Mouse (Mus musculus): ENCODE data around the gene Ttll5. TPM values are rescaled to one million over a fixed set of nuclear protein-coding genes. Genes with fewer than 3 reads are reported as not detected.

Gene Ttll5
- 12.1 and 14.2 TPM in 2 replicates for polyA plus RNA-seq (2015; fragmentation: Nextera tagmentation; extraction: Ambion mirVana)

GRCm38 (mm10) chr12:85824438-85825264, at the start of gene Ttll5, which contains the start of gene Erg28:
Gene Ttll5 (plus strand): TSS chr12:85824659.
Gene Erg28 (minus strand): TSS chr12:85824550.
- peak; percentile 99 for ATAC-seq (ENCODE audit: low FRiP score)
- H3K27ac ChIP-seq = peak within 1 kb of the TSS; percentile 94
- H3K4me2 ChIP-seq = peak within 1 kb of the TSS; percentile 87
- H3K4me3 ChIP-seq = peak within 1 kb of the TSS; percentile 80
- H3K4me1 ChIP-seq (replicated peaks) = peaks cover 25% of the 10 kb centered on the region
- H3K9me3 ChIP-seq = no peaks in the 10 kb centered on the region
- H3K9ac ChIP-seq = peak within 1 kb of the TSS; percentile 83
- H3K36me3 ChIP-seq = peaks cover 17% of the 10 kb centered on the region
- no peaks in the 10 kb centered on the region for H3K27me3 ChIP-seq
- under 1% methylated on average over 67 of the region's 67 CpGs for WGBS

DNA sequence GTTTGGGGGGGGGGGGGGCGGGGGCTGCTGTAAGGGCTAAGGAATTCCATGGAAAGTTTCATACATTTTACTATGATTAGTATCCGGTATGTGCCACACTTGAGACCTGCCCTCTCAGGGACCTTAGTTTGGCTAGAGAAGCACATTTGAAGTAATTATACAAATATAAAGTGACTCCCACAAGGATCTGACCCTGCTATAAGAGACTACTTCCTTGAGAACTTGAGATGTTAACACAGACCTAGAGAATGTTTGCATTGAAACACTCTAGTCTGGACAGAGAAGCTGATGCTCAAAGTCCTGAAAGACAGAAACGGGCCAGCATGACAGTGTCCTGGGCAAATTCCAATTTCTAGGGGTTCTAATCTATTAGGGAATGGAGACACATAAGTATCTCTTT, 45.5 kb upstream of the Ttll5 start:
- no peaks in the 10 kb centered on the region for H3K27me3 ChIP-seq

GRCm38 (mm10) chr12:85779707-85780106, 44.8 kb upstream of the Ttll5 start:
- H3K27me3 ChIP-seq = no peaks in the 10 kb centered on the region
- H3K36me3 ChIP-seq = no peaks in the 10 kb centered on the region
- no peak overlapping the region for H3K27ac ChIP-seq
- no peak overlapping the region for H3K4me3 ChIP-seq
- no peak overlapping the region for H3K4me2 ChIP-seq
- no peak overlapping the region for H3K9ac ChIP-seq
- H3K4me1 ChIP-seq (replicated peaks) = no peaks in the 10 kb centered on the region
- no peaks in the 10 kb centered on the region for H3K9me3 ChIP-seq
- WGBS = 96% methylated on average over 5 of the region's 5 CpGs
- no peak for ATAC-seq (ENCODE audit: low FRiP score)

More for the DNA sequence above, 45.5 kb upstream of the Ttll5 start:
- Histone ChIP-seq H3K27ac (no peak overlapping the region), H3K9ac (no peak overlapping the region), H3K4me1 (replicated peaks) (no peaks in the 10 kb centered on the region), H3K36me3 (no peaks in the 10 kb centered on the region), H3K9me3 (no peaks in the 10 kb centered on the region), H3K4me2 (no peak overlapping the region), H3K4me3 (no peak overlapping the region)
- 93% methylated on average over 3 of the region's 3 CpGs for WGBS
- no peak for ATAC-seq (ENCODE audit: low FRiP score)

- ATAC-seq (ENCODE audit: low FRiP score) = no peak
These were observed 42.9 kb upstream of the Ttll5 start for GRCm38 (mm10) chr12:85781606-85782005.

GRCm38 (mm10) chr12:85784916-85785815, 39.3 kb upstream of the Ttll5 start:
- H3K9ac ChIP-seq = no peak overlapping the region
- WGBS = 77% methylated on average over 19 of the region's 19 CpGs
- no peak overlapping the region for H3K27ac ChIP-seq
- H3K4me3 ChIP-seq = no peak overlapping the region
- H3K4me2 ChIP-seq = no peak overlapping the region
- H3K36me3 ChIP-seq = no peaks in the 10 kb centered on the region
- H3K4me1 ChIP-seq (replicated peaks) = no peaks in the 10 kb centered on the region
- no peaks in the 10 kb centered on the region for H3K27me3 ChIP-seq
- no peaks in the 10 kb centered on the region for H3K9me3 ChIP-seq
- no peak for ATAC-seq (ENCODE audit: low FRiP score)

More at GRCm38 (mm10) chr12:85781606-85782005, 42.9 kb upstream of the Ttll5 start:
- H3K36me3 ChIP-seq = no peaks in the 10 kb centered on the region
- no peaks in the 10 kb centered on the region for H3K27me3 ChIP-seq
- no peak overlapping the region for H3K27ac ChIP-seq
- H3K4me2 ChIP-seq = no peak overlapping the region
- no peaks in the 10 kb centered on the region for H3K4me1 ChIP-seq (replicated peaks)
- H3K4me3 ChIP-seq = no peak overlapping the region
- WGBS = 83% methylated on average over 3 of the region's 3 CpGs
- no peak overlapping the region for H3K9ac ChIP-seq
- no peaks in the 10 kb centered on the region for H3K9me3 ChIP-seq

GRCm38 (mm10) chr12:85792158-85792557, 32.3 kb upstream of the Ttll5 start:
- H3K27me3 ChIP-seq = no peaks in the 10 kb centered on the region
- H3K27ac ChIP-seq = no peak overlapping the region
- no peak overlapping the region for H3K4me2 ChIP-seq
- H3K9ac ChIP-seq = no peak overlapping the region
- WGBS = 84% methylated on average over 4 of the region's 4 CpGs
- no peak overlapping the region for H3K4me3 ChIP-seq
- H3K4me1 ChIP-seq (replicated peaks) = no peaks in the 10 kb centered on the region
- no peak for ATAC-seq (ENCODE audit: low FRiP score)
- no peaks in the 10 kb centered on the region for H3K36me3 ChIP-seq
- H3K9me3 ChIP-seq = no peaks in the 10 kb centered on the region

GRCm38 (mm10) chr12:85792821-85793346, 31.6 kb upstream of the Ttll5 start:
- Histone ChIP-seq H3K9me3 (no peaks in the 10 kb centered on the region), H3K27ac (no peak overlapping the region), H3K9ac (no peak overlapping the region), H3K4me1 (replicated peaks) (no peaks in the 10 kb centered on the region), H3K4me3 (no peak overlapping the region), H3K36me3 (no peaks in the 10 kb centered on the region), H3K27me3 (no peaks in the 10 kb centered on the region), H3K4me2 (no peak overlapping the region)
- ATAC-seq (ENCODE audit: low FRiP score) = no peak
- WGBS = 63% methylated on average over 6 of the region's 6 CpGs

DNA sequence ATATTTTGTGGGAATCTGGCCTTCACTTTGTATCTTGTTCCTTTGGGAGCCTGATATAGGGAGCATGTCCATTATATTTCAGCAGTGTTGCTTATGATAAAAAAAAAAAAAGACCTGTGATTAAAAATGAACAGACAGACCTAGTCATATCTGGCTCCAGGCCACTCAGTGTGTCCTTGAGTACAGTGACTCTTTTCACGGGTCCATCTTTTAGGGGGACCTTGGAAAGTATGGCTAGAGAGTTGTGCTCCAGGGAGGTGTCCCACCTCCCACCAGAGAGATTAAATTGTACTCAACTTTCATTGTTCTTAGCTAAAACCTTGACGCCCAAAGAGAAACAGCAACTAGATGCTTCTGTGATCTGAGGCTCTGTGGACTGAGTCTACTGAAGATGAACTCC, 30.4 kb upstream of the Ttll5 start:
- H3K4me3 ChIP-seq = no peak overlapping the region
- no peak overlapping the region for H3K4me2 ChIP-seq
- no peaks in the 10 kb centered on the region for H3K27me3 ChIP-seq
- H3K27ac ChIP-seq = no peak overlapping the region
- ATAC-seq (ENCODE audit: low FRiP score) = no peak
- WGBS = 93% methylated on average over 2 of the region's 2 CpGs
- no peaks in the 10 kb centered on the region for H3K36me3 ChIP-seq
- no peak overlapping the region for H3K9ac ChIP-seq
- no peaks in the 10 kb centered on the region for H3K4me1 ChIP-seq (replicated peaks)
- no peaks in the 10 kb centered on the region for H3K9me3 ChIP-seq

GRCm38 (mm10) chr12:85795551-85795950, 28.9 kb upstream of the Ttll5 start:
- no peak overlapping the region for H3K4me2 ChIP-seq
- H3K27me3 ChIP-seq = no peaks in the 10 kb centered on the region
- no peak overlapping the region for H3K27ac ChIP-seq
- no peaks in the 10 kb centered on the region for H3K36me3 ChIP-seq
- H3K9me3 ChIP-seq = no peaks in the 10 kb centered on the region
- H3K4me3 ChIP-seq = no peak overlapping the region
- no peak overlapping the region for H3K9ac ChIP-seq
- ATAC-seq (ENCODE audit: low FRiP score) = no peak
- WGBS = 89% methylated on average over 1 of the region's 1 CpGs
- no peaks in the 10 kb centered on the region for H3K4me1 ChIP-seq (replicated peaks)

DNA sequence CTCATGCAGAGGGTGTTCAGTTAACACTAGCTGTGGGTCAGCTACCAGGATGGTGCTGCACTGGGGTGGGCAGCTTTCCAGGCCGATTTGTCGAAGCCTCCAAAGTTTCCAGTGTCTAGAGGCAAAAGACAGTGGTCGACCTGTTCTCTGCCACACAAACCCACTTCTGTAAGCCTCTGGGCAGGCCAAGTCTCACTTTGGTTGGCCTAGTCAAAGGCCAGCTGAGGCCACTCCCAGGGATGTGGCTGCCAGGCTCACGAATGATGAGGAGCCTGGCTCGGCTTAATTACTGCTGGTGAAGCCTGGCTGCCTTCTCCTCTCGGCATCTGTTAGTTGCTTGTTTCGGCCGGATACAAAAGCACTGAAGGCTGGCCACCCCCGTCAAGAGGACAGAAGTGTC, 24.4 kb upstream of the Ttll5 start:
- Histone ChIP-seq H3K27ac (no peak overlapping the region), H3K4me2 (no peak overlapping the region), H3K9me3 (no peaks in the 10 kb centered on the region), H3K9ac (no peak overlapping the region), H3K36me3 (no peaks in the 10 kb centered on the region), H3K4me1 (replicated peaks) (no peaks in the 10 kb centered on the region), H3K27me3 (no peaks in the 10 kb centered on the region), H3K4me3 (no peak overlapping the region)
- no peak for ATAC-seq (ENCODE audit: low FRiP score)
- WGBS = 64% methylated on average over 9 of the region's 9 CpGs

- Histone ChIP-seq H3K27ac (no peak overlapping the region), H3K36me3 (peaks cover 35% of the 10 kb centered on the region), H3K4me3 (no peak overlapping the region), H3K4me2 (no peak overlapping the region), H3K9ac (no peak overlapping the region), H3K9me3 (no peaks in the 10 kb centered on the region), H3K4me1 (replicated peaks) (no peaks in the 10 kb centered on the region), H3K27me3 (no peaks in the 10 kb centered on the region)
- ATAC-seq (ENCODE audit: low FRiP score) = no peak
- WGBS = 71% methylated on average over 6 of the region's 6 CpGs
These were observed 14.7 kb upstream of the Ttll5 start for GRCm38 (mm10) chr12:85809726-85810125.

DNA sequence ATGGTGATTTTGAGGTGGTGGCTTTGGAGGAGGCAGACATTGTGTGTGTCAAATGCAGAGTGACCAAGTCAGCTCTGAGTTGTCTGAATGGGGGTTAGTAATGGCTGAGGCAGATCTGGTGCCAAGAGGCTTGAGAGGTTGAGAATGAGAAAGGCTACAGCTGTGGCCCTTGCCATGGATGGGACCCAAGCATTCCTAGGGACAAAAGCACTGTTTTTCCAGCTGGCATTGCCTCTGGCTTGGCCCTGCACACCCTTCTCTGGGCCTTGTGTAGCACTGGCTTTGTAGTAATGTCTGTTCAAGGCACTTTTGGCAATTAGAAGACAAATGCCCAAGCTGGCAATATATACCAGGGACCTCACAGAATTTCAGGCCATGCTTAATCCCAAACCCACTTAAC, 13.5 kb upstream of the Ttll5 start:
- H3K27me3 ChIP-seq = no peaks in the 10 kb centered on the region
- no peak overlapping the region for H3K4me3 ChIP-seq
- no peak overlapping the region for H3K9ac ChIP-seq
- ATAC-seq (ENCODE audit: low FRiP score) = no peak
- peaks cover 46% of the 10 kb centered on the region for H3K36me3 ChIP-seq
- no peaks in the 10 kb centered on the region for H3K4me1 ChIP-seq (replicated peaks)
- H3K4me2 ChIP-seq = no peak overlapping the region
- no peaks in the 10 kb centered on the region for H3K9me3 ChIP-seq
- H3K27ac ChIP-seq = no peak overlapping the region
